Mouse (Mus musculus) heart, adult 18-20 months (tissue): ENCODE results near the gene Nfya. TPM values are rescaled to one million over a fixed set of nuclear protein-coding genes. Genes with fewer than 3 reads are reported as not detected.
"Not testable (repeated sequence)": the region's sequence is repeated elsewhere in the genome, so short reads cannot be mapped to it uniquely, and the experiment has no call there.

ENCODE experiments used
- DNase-seq, 2 experiments: peaks; one replicate each; pipeline ENCODE4 v3.0.0; 2021 to 2022; ENCODE audit warnings: mixed read lengths in 1 of 2
- total RNA-seq, 2 experiments: library from RNA; stranded (reverse); gene quantifications; 2 replicates each; pipeline ENCODE4 v1.2.3; 2021

Gene Nfya
- total RNA-seq, 2 experiments from 2014 or later, result 18.8 to 21.7 TPM

DNA sequence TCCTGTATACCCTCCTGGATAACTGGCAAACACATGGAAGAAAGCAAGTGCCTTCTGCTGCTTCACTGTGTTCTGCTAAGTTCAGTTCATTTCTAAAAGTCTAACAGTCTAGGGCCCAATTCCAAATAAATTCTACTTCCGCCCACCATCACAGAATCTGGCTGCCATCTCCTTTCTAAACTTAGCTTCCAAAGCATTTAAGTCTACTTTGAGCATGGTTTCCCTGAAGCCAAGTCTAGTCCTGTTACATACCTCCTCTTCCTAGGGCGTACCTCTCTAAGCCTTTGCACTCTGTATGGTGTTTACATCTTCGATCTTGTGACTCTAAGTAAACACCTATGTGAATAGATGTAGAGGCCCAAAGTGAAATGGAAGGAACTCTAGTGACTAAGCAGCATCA is 17.1 kb downstream of the Nfya start:
- DNase-seq, result no peak

DNA sequence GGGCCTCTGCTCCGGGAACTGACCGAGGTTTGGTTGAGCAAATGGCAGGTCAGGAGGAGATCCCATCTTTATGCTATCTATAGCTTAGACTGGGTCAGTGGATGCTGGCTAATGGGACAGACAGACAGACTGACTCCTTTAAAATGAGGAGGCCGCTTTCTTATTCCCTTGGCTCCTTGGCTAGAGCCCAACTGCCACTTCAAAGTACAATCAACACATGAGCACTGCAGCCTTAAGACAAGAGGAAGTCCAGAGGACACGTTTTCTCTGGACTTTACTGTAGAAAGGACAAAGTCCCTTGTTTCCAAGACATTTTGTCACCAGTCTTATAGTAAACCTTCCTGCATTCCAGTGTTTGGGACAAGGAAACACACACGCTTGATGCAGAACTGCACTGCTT is 18.3 kb downstream of the Nfya start:
- DNase-seq, result no peak

DNA sequence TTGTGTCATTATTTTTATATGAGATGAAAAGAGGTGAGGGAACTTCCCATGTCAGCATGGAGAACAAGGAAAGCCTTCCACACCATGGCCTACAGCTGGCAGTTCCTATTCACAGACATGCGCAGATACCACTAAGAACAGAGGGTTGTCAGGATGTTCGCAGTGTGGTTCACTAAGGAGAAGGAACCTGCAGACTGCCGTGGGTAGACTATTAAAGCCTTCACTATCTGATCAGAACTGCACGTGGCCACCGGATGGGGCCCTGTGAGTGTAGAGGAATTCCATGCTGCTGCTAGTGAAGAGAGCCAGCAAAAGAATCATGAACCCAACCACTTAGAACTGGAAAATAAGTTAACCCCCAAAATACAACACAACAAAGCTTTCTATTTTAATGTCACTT is 20.3 kb downstream of the Nfya start:
- no peak for DNase-seq

DNA sequence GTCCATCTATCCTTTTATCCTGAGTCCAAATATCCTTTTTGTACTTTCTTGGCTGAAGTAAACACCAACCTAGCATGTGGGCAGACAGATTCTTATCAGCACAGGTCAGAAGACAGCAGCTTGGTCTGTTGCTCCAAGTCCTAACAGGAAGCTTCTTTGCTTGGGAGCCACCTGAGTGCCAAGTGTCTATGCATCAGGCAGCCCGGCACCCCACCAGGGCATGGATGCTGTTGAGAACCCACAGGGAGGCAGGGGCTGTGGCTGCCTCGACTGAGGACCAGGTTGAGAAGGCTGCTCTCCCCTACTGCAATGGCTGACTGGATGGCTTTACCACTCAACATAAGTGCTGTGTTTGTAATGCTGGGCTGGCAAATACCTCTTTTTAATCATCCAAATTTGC is 21.0 kb downstream of the Nfya start:
- no peak for DNase-seq

DNA sequence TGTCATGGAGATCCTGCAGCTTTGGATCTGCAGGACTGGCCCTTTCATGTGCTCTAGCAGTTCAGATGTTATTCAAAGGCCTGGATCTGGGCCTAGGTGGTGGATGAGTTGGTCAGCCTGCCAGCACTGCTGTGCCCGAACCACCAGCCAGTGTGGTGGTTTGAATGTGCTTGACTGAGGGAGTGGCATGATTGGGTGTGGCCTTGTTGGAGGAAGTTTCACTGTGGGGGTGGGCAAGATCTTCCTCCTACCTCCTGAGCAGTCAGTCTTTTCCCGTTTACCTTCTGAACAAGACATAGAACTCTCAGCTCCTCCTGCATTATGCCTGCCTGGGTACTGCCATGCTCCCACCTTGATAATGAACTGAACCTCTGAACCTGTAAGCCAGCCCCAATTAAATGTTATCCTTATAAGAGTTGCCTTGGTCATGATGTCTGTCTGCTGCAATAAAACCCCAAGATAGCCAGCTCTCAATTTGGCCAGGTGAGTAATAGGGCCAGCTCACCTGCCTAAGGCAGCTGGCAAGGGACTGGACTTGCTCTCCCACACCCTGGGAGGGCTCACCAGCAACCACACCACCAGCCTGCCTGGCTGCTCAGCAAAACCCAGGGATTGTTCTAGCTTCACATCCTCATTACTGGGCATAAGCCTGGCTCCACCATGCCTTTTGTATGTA is 23.8 kb downstream of the Nfya start:
- DNase-seq, result peak in 1 of 2 experiments; percentile 7

DNA sequence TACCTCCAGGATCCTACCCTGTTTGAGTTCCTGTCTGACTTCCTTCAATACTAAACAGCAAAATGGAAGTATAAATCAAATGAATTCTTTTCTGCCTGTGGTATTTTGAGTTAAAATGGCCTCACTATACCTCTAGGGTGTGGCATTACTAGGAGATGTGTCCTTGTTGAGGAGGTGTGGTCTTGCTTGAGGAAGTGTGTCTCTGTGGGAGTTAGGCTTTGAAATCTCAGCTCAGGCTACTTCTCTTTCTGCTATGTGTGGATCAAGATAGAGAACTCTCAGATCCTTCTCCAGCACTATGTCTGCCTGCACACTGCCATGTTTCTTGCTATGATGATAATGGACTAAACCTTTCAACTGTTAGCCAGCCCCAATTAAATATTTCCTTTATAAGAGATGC is 30.7 kb downstream of the Nfya start:
- DNase-seq, result no peak

DNA sequence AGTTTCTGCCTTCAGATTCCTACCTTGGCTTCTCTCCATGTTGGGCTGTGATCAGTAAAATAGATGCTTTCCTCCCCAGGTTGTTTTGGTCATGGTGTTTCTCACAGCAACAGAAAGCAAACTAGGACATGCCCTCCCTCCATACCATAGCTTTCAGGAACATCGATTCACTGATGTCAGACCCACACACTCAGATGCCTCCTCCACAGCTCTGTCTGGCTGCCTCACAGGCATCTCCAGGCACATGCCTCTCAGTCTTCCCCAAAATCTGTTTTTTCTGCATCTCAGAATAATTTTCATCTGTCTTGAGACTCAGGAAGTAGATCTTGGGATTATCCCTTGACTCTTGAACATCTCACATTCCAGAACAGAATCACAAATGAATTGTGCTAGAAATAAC is 33.6 kb downstream of the Nfya start:
- DNase-seq, result no peak

DNA sequence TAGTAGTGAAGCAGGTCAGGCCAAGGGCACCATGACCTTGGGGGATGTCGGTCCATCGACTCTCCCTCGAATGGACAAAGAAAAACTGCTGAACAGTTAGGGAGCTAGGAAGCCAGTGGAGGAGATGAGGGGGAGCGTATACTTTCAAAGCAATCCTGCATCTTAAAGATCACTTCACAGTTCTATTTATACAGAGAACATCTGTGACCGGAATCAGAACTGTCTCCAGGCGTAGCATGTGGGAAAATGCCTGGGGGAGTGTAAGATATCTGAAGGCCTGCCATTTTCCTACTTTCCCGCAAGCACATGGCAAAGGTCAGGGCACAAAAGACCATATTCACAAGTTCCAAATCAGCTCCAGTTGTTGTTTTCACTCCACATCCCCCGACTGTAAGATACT is 36.7 kb downstream of the Nfya start:
- no peak for DNase-seq

DNA sequence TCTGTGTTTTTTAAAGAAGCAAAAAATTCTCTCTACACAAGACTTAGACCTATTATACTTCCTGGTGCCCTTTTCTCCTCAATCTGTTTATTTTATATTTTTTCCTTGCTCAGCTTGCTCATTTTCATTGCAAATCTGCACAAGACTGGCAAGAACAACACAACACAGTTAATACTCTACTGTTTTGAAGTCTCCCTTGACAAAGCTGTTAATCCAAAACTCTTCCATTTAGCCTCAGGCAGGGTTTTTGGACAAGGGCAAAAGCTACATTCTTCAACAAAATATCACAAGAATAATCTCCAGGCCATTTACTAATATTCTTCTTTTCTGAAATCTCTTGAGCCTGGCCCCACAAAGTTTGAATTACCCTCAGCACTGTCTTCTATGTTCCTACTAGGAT is 38.1 kb downstream of the Nfya start:
- DNase-seq, result no peak

DNA sequence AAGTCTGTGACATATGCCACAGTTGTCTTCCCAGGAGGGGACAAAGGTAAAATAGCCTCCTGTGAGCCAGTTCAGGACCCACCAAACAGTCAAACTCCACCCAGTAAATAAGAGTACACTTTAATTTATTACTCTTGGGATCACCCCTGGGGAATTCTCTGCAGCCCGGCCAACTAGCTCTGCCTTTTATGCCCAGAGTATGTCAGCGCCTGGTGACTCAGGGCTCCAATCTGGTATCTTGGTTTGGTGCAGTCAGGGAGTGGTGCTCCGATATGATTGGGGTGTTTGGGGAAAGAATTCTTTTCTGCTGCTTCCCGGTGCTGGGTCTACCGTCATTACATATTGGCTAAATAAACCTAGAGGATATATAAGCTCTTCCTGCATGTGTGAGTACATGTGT is 42.9 kb downstream of the Nfya start:
- DNase-seq, result no peak

DNA sequence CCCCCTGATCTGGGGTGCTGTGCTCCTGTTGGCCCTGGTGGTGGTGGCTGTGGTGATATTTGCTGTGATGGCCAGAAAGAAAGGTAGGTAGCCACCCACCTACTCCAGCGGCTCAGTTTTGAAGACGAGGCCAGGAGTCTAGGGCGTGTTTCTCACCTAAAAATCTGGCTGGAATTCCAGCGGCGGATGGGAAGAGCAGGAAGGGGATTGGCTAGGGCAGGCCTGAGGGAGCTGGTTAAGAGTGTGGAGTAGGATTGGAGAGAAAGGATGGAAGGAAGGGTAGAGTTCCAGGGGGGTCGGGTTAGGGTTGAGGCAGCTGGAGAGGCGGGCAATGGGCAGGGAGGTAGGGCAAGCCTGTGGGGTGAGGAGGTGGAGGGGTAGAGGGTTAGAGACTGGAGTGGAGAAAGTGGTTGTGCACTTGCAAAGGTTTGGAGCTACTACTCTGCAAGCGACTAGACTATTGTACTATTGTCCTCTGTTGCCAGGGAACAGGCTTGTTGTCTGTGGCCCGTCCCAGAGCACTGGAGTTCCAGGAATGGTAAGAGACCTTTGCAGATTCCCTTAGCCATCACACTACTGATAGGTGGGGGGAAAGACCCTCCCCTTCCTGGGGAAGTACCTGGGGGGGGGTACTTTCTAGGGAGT is 44.1 kb downstream of the Nfya start:
- DNase-seq, result no peak

DNA sequence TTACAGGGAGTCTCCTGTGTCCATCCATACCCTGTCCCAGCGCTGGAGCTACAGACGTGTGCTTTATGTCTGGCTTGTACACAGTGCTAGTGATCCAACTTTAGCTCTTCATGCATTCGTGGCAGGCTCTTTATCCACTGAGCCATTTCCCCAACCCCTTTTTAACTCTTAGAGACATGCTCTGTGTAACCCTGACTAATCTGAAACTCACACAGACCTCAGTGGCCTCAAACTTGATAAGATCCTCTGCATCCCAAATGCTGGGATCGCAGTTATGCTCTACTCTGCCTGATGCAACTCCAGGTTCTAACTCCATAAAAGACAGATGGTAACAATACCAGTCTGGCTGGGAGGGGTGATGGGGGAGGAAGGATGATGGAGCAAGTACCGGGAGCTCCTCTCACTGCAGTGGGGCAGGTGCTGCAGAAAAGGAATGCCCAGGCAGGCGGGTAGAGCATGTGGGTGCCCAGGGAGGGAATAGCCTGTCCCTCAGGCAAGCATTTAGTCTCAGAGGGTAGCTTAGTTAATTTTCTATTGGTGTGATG is 46.2 kb downstream of the Nfya start:
- no peak for DNase-seq

DNA sequence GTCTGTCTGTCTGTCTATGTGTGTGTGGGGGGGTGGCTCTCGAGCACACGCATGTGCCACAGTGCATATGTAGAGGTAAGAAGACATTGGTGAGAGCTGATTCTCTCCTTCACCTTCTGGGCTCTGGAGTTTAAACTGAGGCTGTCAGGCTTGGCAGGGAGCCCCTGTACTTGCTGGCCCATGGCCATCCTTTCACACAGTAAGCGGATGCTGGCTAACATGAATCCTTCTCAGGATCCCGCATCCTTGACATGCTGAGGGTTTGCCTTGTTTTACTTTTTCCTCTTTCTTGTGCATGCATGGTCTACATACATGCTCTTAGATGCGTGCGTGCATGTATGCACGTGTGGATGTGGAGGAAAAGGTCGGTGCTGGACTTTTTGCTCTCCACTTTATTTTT is 46.7 kb downstream of the Nfya start:
- DNase-seq, result peak; percentile 50 to 72

DNA sequence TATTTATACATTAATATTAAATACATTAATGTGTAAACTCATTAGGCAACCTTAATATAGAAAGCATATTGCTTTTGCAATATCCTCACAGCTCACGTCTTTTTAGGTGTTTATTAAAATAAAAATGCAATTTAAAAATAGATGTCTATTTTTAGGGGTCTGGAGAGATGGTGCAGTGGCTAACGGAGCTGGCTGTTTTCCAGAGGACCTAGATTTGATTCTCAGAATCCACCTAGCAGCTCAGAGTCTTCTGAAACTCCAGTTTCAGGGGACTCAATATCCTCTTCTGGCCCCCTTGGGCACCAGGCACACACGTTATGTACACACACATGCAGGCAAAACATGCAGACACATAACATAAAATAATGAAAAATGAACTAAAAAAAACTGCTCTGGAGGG is 47.4 kb downstream of the Nfya start:
- DNase-seq, result peak; percentile 33 to 38

DNA sequence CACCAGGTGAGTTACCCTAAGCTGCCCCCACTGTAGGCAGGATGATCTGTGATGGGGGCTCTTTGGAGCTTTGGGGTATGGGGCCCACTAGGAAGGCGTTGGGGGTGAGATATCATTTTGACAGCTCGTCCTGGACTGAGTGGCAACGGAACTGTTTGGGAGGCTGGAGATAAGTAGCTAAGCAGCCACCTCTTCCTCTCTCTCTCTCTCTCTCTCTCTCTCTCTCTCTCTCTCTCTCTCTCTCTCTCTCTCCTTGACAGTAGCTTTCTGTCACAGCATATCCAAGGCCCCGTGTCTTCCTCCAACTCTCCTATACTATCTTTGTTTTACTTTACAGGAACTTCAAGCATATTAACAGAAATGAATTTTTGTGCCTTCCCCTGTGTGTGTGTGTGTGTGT is 49.2 kb downstream of the Nfya start:
- no peak for DNase-seq

DNA sequence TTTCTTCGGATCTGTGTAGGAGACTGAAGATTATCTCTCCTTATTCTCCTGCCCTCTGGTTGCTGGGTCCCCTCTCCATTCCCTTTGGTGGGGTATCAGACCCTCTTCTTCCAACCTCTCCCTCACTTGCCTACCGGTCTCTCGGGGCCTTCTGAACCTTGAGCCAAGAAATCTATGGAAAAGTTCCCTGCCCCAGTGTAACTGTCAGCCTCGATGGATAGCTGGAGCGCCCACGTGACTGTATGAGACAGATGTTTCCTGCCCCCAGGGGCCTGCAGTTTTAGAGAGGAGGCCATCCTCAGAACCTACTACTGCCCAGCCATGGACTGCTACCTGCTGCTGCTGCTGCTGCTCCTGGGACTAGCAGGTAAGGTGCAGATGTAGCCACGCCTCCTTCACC is 50.1 kb downstream of the Nfya start, which contains the start of gene Treml1:
Gene Treml1, plus strand, starts transcription at position 301 of the 400 bp plus-strand sequence.
- DNase-seq, result no peak

DNA sequence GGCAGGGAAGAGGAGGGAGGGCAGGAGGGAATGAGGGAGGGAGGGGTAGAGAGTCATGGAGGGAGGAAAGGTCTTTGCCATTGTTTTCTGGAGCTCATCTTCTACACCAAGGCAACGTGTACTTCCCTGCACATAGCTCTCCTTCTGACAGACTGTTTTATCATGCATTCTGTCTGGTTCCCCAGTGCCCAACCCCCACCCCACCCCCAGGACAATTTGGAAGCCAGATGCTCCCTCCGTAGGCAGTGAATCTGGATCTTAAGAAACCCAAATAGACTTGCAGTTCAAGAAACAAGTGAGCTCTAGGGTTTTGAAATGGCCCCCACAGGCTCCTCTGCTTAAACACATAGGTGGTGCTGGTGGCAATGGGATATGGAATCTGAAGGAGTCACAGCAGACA is 51.8 kb downstream of the Nfya start:
- no peak for DNase-seq

DNA sequence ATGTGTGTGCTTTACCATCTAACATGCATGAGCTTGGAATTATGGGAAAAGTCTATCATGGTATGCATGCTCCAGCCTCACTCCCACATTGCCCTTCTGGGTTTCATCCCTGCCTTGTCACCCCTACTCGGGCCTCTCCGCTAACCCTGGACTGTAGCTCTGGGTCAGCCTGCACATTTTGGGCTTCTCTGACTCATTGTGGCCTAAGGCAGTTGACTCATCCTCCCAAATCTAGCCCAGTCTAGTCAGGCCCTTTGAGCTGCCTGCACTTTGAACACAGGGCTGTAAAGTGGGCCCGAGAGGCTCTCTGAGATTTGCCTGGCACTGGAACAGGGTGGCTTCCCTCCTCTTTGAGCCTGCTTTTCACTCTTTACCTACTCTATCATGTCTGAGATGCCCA is 53.9 kb downstream of the Nfya start:
- DNase-seq, result no peak

DNA sequence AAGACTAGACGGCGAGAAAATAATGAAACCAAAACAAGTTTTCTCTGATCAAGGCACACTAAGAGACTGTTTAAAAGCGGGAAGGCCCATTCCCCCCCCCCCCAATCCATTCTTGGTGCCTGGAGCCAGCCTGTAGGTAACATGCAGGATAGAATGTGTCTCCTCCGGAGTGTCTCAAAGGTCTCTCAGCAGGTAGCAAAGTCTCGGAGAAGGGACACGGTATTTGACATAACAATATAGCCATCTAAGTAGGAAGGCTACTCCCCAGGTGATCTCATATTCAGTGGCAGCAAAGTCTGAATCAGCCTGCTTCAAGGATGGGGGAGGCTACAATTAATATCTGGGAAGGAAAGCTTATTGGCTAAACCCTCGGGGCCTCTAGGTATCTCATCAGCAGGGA is 56.7 kb downstream of the Nfya start:
- not testable (repeated sequence) for DNase-seq

DNA sequence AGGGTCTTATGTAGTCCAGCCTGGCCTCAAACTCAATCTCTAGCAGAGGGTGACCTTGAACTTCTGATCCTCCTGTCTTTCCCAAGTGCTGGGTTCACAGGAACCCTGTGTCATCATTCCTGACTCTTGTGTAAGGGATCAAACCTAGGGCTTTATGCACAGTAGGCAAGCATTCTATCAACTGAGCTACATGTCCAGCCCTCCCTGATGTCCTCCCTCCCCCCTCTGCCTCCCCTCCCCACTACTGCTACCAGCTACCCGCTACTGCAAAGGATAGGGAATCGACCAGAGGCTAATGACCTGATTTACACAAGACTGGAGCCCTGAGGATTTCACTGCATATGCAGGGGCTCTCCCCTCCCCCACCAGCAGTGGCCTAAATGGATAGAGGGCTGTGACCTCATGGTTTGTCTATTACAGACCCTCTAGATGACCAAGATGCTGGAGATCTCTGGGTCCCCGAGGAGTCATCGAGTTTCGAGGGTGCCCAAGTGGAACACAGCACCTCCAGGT is 59.0 kb downstream of the Nfya start:
- no peak for DNase-seq

DNA sequence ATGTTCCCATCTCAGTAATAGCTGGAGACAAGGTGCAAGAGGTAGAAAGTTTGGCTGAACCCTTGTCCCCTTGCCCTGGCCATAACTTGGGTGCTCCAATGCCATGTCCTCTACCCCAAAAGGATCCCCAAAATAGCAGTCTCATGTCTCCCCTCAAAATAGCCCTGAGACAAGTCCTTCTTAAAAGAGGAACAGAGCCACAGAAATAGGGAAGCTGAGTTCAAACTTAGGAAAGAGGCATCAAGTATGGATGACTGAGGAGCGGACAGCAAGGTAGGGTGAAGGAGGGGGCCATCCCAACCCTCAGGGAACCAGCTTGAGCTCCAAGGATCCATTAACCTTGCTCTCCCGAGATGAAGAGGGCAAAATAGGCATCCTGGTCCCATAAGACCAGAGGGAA is 62.4 kb downstream of the Nfya start:
- DNase-seq, result no peak

DNA sequence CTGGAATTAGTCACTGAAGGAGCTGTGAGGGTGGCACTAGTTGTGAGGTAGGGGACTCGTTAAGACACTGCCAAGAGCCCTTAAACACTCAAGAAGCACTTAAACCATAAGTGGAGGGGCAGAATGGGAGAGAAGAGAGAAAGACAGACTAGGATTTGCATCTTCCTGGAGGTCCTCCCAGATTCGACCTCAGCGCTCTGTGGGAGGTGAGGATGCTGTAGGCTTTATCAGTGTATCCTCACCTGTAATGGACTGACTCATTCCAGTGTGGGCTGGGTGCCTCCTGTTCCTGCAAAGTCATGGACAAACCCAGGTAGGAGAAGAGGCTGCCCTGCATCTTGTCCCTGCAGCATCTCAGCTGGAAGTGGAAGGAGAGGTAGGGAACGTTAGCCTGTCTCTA is 62.9 kb downstream of the Nfya start:
- DNase-seq, result no peak

DNA sequence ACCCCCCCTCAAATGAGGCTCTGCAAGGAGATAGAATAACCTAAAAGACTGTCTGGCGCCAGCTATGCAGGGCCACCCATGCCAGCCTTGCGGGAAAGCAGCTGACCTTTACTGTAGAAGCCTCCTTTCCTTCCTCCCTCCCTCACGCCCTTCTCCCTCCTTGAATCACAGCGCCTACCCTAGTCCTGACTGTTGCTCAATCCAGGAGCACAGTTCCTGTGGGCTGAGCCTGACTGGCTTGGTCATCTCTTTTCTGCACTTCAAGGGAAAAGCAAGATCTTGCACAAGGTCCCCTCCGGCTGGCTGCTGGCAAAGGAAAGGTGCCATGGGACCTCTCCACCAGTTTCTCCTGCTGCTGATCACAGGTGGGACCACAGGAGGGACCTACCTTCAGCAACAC is 63.5 kb downstream of the Nfya start, which contains the start of gene Trem2:
Gene Trem2, plus strand, starts transcription at position 171 of the 400 bp plus-strand sequence.
- peak in 1 of 2 experiments; percentile 43 for DNase-seq

DNA sequence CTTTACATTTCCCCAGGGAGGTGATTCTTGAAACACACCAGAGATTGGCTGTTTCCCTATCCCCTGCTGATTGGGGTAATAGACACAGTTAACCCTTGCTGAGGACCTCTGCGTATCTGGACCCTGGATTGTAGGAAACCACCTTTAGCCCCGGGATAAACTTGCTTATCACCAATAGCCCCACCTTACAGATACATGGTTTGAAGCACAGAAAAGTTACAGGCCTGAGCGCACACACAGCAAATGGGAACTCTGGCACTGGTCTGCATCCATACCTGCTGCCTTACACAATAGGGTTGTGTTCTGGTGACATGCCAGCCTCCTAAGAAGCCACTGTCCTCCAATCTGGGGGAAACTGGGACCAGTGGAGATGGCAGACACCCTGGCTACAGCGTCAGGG is 63.9 kb downstream of the Nfya start:
- no peak for DNase-seq
